Mouse (Mus musculus) C2C12 (cell line): ENCODE results near the gene Atp1a1. TPM values are rescaled to one million over a fixed set of nuclear protein-coding genes. Genes with fewer than 3 reads are reported as not detected.

Source experiments
- H3K27me3 ChIP-seq: one replicate; pipeline ENCODE4 v1.6.1; 2011; ENCODE audit not compliant: control insufficient read depth, insufficient read depth, insufficient read length
- H3K36me3 ChIP-seq: one replicate; pipeline ENCODE4 v1.6.1; 2011; ENCODE audit not compliant: control insufficient read depth, insufficient read depth
- H3K4me3 ChIP-seq: one replicate; pipeline ENCODE4 v1.5.1; 2011; ENCODE audit warnings: mild to moderate bottlenecking, control low read depth; ENCODE audit not compliant: poor library complexity, insufficient read depth, severe bottlenecking
- H3K79me2 ChIP-seq: one replicate; pipeline ENCODE4 v1.6.1; 2011; ENCODE audit not compliant: control insufficient read depth, insufficient read depth
- H3K79me3 ChIP-seq: one replicate; pipeline ENCODE4 v1.6.1; 2011; ENCODE audit warnings: low read depth, control low read depth
- H3ac ChIP-seq: one replicate; pipeline ENCODE3; 2011; ENCODE audit warnings: low read depth; ENCODE audit not compliant: control insufficient read depth, insufficient read length
- CEBPB ChIP-seq: IDR thresholded peaks from one replicate; pipeline ENCODE4 v1.6.1; 2011; ENCODE audit warnings: low read depth, mild to moderate bottlenecking, control low read depth, moderate library complexity
- CTCF ChIP-seq: IDR thresholded peaks from one replicate; pipeline ENCODE4 v1.5.1; 2011; ENCODE audit not compliant: control insufficient read depth, insufficient read depth, insufficient read length
- FOSL1 ChIP-seq: IDR thresholded peaks from one replicate; pipeline ENCODE4 v1.8.0; 2011; ENCODE audit warnings: mild to moderate bottlenecking, low read length; ENCODE audit not compliant: poor library complexity, insufficient read depth, severe bottlenecking
- MAX ChIP-seq: IDR thresholded peaks from one replicate; pipeline ENCODE4 v1.6.1; 2011; ENCODE audit warnings: mild to moderate bottlenecking, control low read depth
- MYOD1 ChIP-seq: IDR thresholded peaks from one replicate; pipeline ENCODE4 v1.6.1; 2011; ENCODE audit warnings: low read depth; ENCODE audit not compliant: control insufficient read depth, insufficient read length
- MYOG ChIP-seq: IDR thresholded peaks from one replicate; pipeline ENCODE4 v1.6.1; 2011; ENCODE audit not compliant: control insufficient read depth, insufficient read length; ENCODE audit errors: extremely low read depth
- USF1 ChIP-seq: IDR thresholded peaks from one replicate; pipeline ENCODE4 v1.6.1; 2011; ENCODE audit warnings: low read depth, mild to moderate bottlenecking, control low read depth, moderate library complexity
- polyA plus RNA-seq: library from polyadenylated mRNA; unstranded; fragments of >200 nt; fragmentation: generic; extraction: Trizol; gene quantifications from one replicate; pipeline ENCODE4 v1.2.1, GENCODE M21; 2012; ENCODE audit warnings: missing spikeins

Gene Atp1a1
- polyA plus RNA-seq, 1 experiment, result 228 TPM

GRCm38 (mm10) chr3:101536322-101536721 is 68.2 kb downstream of the Atp1a1 start:
- Histone ChIP-seq H3ac (no peak overlapping the region), H3K79me3 (no peaks in the 10 kb centered on the region), H3K79me2 (no peaks in the 10 kb centered on the region), H3K4me3 (no peak overlapping the region), H3K36me3 (no peaks in the 10 kb centered on the region), H3K27me3 (no peaks in the 10 kb centered on the region)
- TF ChIP-seq MAX (no peak), MYOD1 (peak; percentile 27)

DNA sequence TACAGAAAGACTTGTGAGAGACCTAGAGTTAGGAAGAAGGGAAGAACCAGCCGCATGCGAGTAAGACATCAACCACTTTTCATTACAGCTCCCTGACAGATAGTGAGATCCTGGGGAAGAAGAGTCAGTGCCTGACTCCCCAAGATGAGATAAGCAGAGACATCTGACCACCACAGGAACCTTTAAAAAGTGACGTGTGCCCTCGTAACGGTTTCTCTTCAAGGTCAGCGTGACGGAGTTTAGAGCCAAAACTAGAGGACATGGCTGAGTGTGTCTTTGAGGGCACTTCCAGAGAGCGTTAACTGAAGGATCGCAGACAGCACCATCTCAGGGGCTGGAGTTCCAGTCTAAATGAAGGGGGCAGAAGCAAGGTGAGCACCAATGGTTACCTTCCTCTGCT is 70.2 kb downstream of the Atp1a1 start:
- no peak overlapping the region for H3K4me3 ChIP-seq
- no peaks in the 10 kb centered on the region for H3K36me3 ChIP-seq
- no peaks in the 10 kb centered on the region for H3K79me2 ChIP-seq
- no peak overlapping the region for H3ac ChIP-seq
- no peaks in the 10 kb centered on the region for H3K79me3 ChIP-seq
- no peaks in the 10 kb centered on the region for H3K27me3 ChIP-seq
- TF ChIP-seq MAX (no peak), FOSL1 (no peak), MYOG (no peak), MYOD1 (no peak), CEBPB (no peak), USF1 (no peak), CTCF (no peak)

DNA sequence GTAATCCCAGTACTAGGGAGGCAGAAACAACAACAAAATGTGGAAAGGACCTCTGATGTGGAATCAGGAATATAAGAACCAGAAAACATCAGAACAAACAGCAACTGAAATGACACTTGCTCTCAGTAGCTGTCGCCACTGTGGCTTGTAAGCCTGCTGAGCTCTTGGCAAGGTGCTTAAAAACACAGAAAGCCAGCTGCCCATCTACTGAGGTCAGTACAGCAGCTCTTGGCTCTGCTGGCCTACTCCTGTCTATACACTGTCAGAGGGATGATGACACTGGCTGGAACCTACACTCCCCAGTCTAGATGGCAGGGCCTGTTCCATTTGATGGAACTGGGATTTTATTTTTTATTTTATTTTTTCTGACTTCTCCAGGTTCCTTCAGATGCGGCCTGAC is 71.1 kb downstream of the Atp1a1 start:
- Histone ChIP-seq H3K36me3 (no peaks in the 10 kb centered on the region), H3K79me2 (no peaks in the 10 kb centered on the region), H3K27me3 (no peaks in the 10 kb centered on the region), H3K79me3 (no peaks in the 10 kb centered on the region), H3K4me3 (no peak overlapping the region), H3ac (no peak overlapping the region)
- TF ChIP-seq CTCF, result no peak

- H3K36me3 ChIP-seq, result no peaks in the 10 kb centered on the region
- no peak for TF ChIP-seq MAX
- TF ChIP-seq USF1, result no peak
- TF ChIP-seq MYOG, result no peak
- no peak for TF ChIP-seq CEBPB
- no peak for TF ChIP-seq FOSL1
- no peak for TF ChIP-seq CTCF
- no peak for TF ChIP-seq MYOD1
- H3K4me3 ChIP-seq, result no peak overlapping the region
- no peaks in the 10 kb centered on the region for H3K79me3 ChIP-seq
- H3ac ChIP-seq, result no peak overlapping the region
- H3K79me2 ChIP-seq, result no peaks in the 10 kb centered on the region
- no peaks in the 10 kb centered on the region for H3K27me3 ChIP-seq
These were observed 73.6 kb downstream of the Atp1a1 start for GRCm38 (mm10) chr3:101530928-101531327.

- TF ChIP-seq MYOG, result no peak
- H3K4me3 ChIP-seq, result no peak overlapping the region
- no peaks in the 10 kb centered on the region for H3K27me3 ChIP-seq
- no peaks in the 10 kb centered on the region for H3K79me3 ChIP-seq
- H3ac ChIP-seq, result no peak overlapping the region
- H3K36me3 ChIP-seq, result no peaks in the 10 kb centered on the region
- H3K79me2 ChIP-seq, result no peaks in the 10 kb centered on the region
These were observed 75.4 kb downstream of the Atp1a1 start for GRCm38 (mm10) chr3:101528900-101529594.

DNA sequence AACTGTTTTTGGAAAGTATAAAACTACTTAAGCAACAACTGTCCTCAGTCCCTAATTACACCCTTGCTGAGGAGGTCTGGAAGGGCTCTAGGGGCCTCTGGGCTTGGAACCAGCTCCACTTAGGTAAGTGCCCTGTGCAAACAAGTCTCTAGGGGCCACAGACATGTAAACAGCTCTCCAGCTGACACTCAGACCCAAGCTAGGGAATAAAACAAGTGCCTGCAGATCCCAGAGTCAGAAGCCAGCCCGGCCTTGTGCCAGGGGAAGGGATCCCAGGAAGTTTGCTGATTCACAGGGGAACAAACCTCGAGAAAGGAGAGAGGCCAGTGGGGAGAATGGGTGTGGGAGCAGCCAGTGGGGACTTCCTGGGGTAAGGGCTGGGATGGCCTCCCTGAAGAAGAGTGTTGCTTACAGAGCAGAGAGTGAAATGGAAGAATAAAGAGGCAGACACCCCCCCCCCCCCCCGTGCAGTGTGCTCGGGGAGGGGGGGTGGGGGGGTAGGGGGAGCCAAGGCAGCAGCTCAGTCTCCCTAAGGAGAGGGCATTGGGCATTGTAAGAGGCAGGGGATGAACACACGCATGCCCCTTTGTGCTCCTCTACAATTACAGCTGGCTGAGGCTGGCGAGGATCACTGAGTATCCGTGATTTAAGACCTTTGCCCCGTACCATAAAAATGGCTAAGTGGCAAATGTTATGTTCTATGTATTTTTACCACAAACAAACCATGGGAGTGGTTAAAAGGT is 76.2 kb downstream of the Atp1a1 start:
- H3K27me3 ChIP-seq, result no peaks in the 10 kb centered on the region
- H3K79me2 ChIP-seq, result no peaks in the 10 kb centered on the region
- TF ChIP-seq USF1 (no peak), MYOD1 (no peak), CEBPB (no peak), MYOG (no peak), CTCF (no peak), FOSL1 (no peak), MAX (no peak)
- no peak overlapping the region for H3ac ChIP-seq
- H3K79me3 ChIP-seq, result no peaks in the 10 kb centered on the region
- no peaks in the 10 kb centered on the region for H3K36me3 ChIP-seq
- no peak overlapping the region for H3K4me3 ChIP-seq
